Mouse (Mus musculus): ENCODE results near the gene Dcaf17. TPM values are rescaled to one million over a fixed set of nuclear protein-coding genes. Genes with fewer than 3 reads are reported as not detected.
A peak's percentile ranks its signal among the peaks of the same experiment; 100 is the strongest.

The Dcaf17 gene
- total RNA-seq, 2 experiments from 2014 or later: 12.8 TPM

GRCm38 (mm10) chr2:71116151-71116550 lies 61.0 kb downstream of the Dcaf17 start:
- intact Hi-C loops (cut with DNase I): no loop called here
- no peak for DNase-seq (ENCODE audit: low spot score in 2 of 2)

DNA sequence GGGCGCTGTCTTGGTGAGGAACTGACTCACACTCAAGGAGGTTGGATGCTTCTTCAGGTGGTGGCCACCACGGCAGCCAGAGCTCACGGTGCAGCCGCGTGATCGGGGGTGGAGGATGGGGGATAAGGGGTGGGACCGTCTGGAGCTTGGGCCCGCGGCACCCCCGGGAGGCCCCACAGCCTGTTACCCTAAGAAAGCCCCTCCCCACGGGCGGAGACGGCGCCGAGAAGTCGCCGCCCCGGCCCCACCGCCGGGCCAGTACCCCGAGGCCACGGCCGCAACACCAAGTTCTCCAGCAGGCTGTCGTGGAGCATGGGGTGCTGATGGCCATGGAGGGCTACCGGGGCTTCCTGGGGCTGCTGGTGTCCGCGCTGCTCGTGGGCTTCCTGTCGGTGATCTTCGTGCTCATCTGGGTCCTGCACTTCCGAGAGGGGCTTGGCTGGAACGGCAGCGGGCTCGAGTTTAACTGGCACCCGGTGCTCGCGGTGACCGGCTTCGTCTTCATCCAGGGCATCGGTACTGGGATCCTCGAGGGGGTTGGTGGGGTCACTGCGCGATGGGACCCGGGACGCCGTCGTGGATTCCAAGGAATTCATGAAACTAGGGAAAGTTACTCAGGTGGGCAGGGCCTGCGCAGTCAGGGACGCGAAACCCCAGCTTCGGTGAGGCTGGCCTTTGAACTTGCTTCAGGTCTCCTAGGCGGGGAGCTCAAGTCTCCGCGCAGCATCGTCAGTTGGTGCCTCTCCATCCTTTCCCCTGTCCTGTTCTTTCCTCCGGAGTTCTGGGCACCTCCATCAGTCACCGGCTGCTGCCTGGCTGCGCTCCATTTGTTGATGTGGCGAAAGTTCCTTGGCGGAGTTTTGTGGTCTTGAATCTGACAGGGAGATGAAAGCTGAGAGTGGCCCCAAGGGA lies 62.9 kb downstream of the Dcaf17 start, which contains the start of gene Cybrd1:
Gene Cybrd1, plus strand, starts transcription at position 127 of the 912 bp plus-strand sequence.
- intact Hi-C loops (cut with DNase I): no loop called here
- DNase-seq (ENCODE audit: low spot score in 2 of 2): no peak

GRCm38 (mm10) chr2:71120844-71121243 lies 65.7 kb downstream of the Dcaf17 start:
- intact Hi-C loops (cut with DNase I): no loop called here
- peak; percentile 33 to 49 for DNase-seq (ENCODE audit: low spot score in 2 of 2)

- intact Hi-C loops (cut with DNase I): no loop called here
- no peak for DNase-seq (ENCODE audit: low spot score in 2 of 2)
Measured at GRCm38 (mm10) chr2:71121406-71121805, 66.3 kb downstream of the Dcaf17 start.

- intact Hi-C loops (cut with DNase I): no loop called here
- DNase-seq (ENCODE audit: low spot score in 2 of 2): no peak
Measured at GRCm38 (mm10) chr2:71122268-71123029, 67.3 kb downstream of the Dcaf17 start.

DNA sequence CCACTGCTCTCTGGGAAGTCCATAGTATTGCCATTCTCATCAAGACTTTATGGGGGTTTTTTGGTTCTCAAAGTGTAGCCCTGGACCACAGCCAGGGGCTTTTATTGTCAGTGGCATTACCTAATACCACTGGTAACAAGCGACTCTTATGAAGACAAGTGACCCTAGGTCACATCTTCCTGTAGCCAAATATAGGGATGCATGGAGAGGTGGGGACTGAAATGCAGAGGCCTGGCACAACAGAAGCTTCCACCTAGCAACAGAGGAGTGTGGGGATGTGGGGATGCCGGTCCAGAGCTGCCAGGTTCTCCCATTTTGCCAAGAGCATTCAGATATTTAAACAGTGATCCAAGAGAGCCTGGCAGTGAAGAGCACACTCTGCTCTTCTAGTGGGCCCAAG lies 68.5 kb downstream of the Dcaf17 start:
- no peak for DNase-seq (ENCODE audit: low spot score in 2 of 2)
- intact Hi-C loops (cut with DNase I): no loop called here

- intact Hi-C loops (cut with DNase I): no loop called here
- no peak for DNase-seq (ENCODE audit: low spot score in 2 of 2)
Measured at GRCm38 (mm10) chr2:71127779-71128534, 72.8 kb downstream of the Dcaf17 start.

DNA sequence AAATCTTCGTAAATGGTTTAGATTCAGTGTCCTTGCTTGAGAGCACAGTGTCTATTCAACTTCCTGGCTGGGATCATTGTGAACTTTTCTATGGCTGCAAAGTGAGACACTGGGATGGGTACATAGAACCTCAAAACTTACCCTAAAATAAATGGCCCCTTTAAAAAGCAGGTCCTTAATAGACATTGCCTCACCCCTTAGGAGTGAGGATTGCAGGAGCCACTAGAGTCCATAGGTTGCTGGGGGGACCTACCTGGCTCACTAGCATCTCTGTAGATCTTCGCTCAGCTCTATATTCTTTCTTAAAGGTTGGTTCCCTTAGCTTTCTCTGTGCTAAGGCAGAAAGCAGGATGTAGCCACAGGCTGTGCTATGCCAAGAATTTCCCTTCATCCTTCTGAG lies 75.2 kb downstream of the Dcaf17 start:
- DNase-seq (ENCODE audit: low spot score in 2 of 2): no peak
- intact Hi-C loops (cut with DNase I): no loop called here

DNA sequence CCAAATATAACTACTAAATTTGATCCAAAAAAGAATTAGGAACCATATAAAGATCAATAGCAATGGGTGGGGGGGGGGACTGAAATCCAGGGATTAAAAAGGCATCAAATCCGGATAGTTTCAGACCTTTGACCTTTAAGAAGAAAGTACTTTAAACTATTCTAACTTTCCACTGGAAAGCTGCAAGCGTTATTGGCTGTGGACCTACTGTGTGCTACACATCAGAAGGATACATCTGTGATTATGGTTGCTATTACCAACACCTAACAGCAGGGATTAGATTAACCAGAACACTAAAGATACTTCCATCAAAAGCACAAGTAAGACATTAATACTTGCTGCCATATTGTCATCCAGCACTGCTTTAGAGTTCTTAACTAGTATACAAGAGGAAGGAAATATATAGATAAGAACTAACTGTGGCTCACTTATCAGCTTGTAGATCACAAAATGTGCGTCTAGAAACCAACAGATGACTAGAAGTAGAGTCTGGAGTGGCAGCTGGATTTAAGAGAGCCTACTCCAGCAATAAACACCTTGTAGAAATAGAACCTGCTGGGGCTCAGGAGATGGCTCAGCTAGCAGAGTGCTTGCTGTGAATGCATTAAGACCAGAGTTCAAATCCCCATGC lies 76.9 kb downstream of the Dcaf17 start:
- intact Hi-C loops (cut with DNase I): no loop called here
- no peak for DNase-seq (ENCODE audit: low spot score in 2 of 2)

GRCm38 (mm10) chr2:71134041-71134505 lies 78.9 kb downstream of the Dcaf17 start:
- intact Hi-C loops (cut with DNase I): no loop called here
- DNase-seq (ENCODE audit: low spot score in 2 of 2): no peak

DNA sequence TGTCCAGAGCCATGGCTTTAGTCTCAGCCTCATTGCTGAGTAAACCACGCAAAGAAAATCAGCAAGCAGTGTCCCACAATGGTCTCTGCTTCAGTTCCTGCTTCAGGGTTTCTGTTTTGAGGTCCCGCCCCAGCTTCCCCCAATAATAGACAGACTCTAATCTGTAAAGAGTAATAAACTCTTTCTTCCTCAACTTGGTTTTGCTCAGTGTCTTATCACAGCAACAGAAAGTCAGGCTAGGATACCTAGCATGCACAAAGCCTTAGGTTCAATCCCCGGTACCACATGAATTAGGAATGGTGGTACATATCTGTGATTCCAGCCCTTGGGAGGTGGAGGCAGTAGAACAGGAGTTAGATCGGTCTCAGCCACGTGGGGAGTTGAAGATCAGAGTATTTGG lies 79.7 kb downstream of the Dcaf17 start:
- intact Hi-C loops (cut with DNase I): no loop called here

GRCm38 (mm10) chr2:71140622-71141021 lies 85.5 kb downstream of the Dcaf17 start:
- intact Hi-C loops (cut with DNase I): no loop called here
- DNase-seq (ENCODE audit: low spot score in 2 of 2): no peak

More for the DNA sequence above, 79.7 kb downstream of the Dcaf17 start:
- no peak for DNase-seq (ENCODE audit: low spot score in 2 of 2)

GRCm38 (mm10) chr2:71142410-71142809 lies 87.3 kb downstream of the Dcaf17 start:
- intact Hi-C loops (cut with DNase I): no loop called here
- no peak for DNase-seq (ENCODE audit: low spot score in 2 of 2)

DNA sequence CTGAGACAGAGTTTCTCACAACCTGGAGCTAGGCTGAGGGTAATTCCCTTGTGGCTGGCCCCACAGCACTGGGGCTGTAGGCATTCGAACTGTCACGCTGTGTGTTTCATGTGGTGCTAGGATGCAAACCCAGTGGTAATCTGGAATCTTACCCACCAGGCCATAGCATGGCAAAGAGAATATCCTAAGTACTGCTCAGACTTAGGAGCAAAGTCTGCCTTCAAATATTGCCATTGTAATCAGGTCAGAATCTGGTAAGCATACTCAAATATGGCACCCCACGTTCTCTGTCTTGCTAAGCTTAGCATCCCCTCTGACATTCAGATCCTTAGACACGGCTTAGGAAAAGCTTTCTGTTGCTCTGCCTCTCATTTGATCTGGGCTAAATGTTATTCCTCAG lies 90.7 kb downstream of the Dcaf17 start:
- no peak for DNase-seq (ENCODE audit: low spot score in 2 of 2)
- intact Hi-C loops (cut with DNase I): no loop called here

DNA sequence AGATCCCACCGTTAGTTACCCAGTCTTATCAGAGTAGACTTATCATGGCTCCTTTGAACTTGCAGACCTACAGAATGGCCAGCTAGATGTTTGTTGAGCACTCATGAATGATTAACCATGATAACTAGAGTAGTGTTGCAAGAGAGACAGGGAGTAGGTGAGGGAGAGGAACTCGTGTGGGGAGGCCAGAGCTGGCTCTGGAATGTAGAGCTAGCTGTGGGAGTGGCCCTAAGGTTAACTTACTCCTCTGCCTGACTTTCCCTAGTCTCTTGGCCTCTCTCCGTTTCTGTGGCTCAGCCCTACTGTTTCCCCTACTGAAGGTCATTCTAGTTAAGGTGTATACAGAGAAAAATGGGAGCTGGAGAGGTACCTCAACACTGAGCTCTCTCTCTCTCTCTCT lies 91.1 kb downstream of the Dcaf17 start:
- DNase-seq (ENCODE audit: low spot score in 2 of 2): no peak
- intact Hi-C loops (cut with DNase I): no loop called here

DNA sequence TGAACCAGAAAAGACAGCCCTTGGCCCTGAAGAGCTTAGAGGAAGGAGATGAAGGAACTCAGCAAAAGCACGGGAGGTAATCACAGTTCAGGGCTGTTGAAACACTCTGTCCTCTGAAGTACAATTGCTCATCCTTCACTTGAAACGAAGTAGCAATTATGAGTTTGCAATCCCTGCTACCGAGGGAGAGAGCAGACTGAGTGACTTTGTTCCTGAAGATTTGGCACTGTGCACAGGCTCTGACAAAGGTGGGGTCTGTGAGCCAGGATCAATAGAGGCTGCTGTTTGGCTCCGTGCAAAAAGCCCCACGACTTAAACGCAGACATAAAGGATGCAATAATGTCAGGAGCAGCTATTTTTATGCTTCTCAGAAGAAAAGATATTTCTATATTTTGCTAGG lies 92.7 kb downstream of the Dcaf17 start:
- intact Hi-C loops (cut with DNase I): no loop called here
- no peak for DNase-seq (ENCODE audit: low spot score in 2 of 2)
